Mouse (Mus musculus) heart, embryonic 16.5 days (tissue): ENCODE data around the gene Nek1. TPM values are rescaled to one million over a fixed set of nuclear protein-coding genes. Genes with fewer than 3 reads are reported as not detected.

Source experiments
- ATAC-seq: fragments of 200-750 bp; cut with Nextera tagmentation; replicated peaks from 2 replicates; pipeline ENCODE4 v1.8.0; 2017; ENCODE audit warnings: moderate number of reproducible peaks; ENCODE audit not compliant: insufficient read depth, low FRiP score; ENCODE audit errors: extremely low read depth
- H3K27ac ChIP-seq: fragments of 300-500 bp; sonication (generic); 2 replicates; pipeline ENCODE4 v1.5.1; 2014; ENCODE audit warnings: mild to moderate bottlenecking, low read length, control low read depth, moderate library complexity
- H3K27me3 ChIP-seq: fragments of 300-500 bp; sonication (generic); 2 replicates; pipeline ENCODE4 v1.6.1; 2014; ENCODE audit warnings: low read length, mixed read lengths; ENCODE audit not compliant: control insufficient read depth, insufficient read depth
- H3K36me3 ChIP-seq: fragments of 300-500 bp; sonication (generic); 2 replicates; pipeline ENCODE4 v1.6.1; 2014; ENCODE audit not compliant: control insufficient read depth, insufficient read depth
- H3K4me1 ChIP-seq: fragments of 300-500 bp; sonication (generic); 2 replicates; pipeline ENCODE4 v1.6.1; 2014; ENCODE audit warnings: low read length, mixed read lengths; ENCODE audit not compliant: control insufficient read depth, insufficient read depth
- H3K4me2 ChIP-seq: fragments of 300-500 bp; sonication (generic); 2 replicates; pipeline ENCODE4 v1.6.1; 2014; ENCODE audit warnings: low read depth, mild to moderate bottlenecking, control low read depth, low read length
- H3K4me3 ChIP-seq: fragments of 300-500 bp; sonication (generic); 2 replicates; pipeline ENCODE4 v1.5.1; 2014; ENCODE audit warnings: mild to moderate bottlenecking, control low read depth, low read length
- H3K9ac ChIP-seq: fragments of 300-500 bp; sonication (generic); 2 replicates; pipeline ENCODE4 v1.6.1; 2014; ENCODE audit warnings: low read length, control low read depth
- H3K9me3 ChIP-seq: fragments of 300-500 bp; sonication (generic); replicated peaks from 2 replicates; pipeline ENCODE4 v1.6.1; 2016; ENCODE audit warnings: low read length; ENCODE audit not compliant: control insufficient read depth
- WGBS: fragments of 180-500 bp; shearing (Covaris S2); extraction: QIAGEN DNeasy Blood & Tissue Kit; methylation state at CpG from one replicate; pipeline ENCODE4 v1.1.7; 2014; 5-methylcytosine and 5-hydroxymethylcytosine counted together
- polyA plus RNA-seq: library from polyadenylated mRNA; unstranded; fragments of >200 nt; fragmentation: Nextera tagmentation; extraction: Ambion mirVana; gene quantifications from 2 replicates; pipeline ENCODE4 v1.2.1, GENCODE M21; 2015

The Nek1 gene
- polyA plus RNA-seq, result 11.3 and 11.8 TPM in 2 replicates

- Histone ChIP-seq H3K4me2 (peak within 1 kb of the TSS; percentile 92), H3K9ac (peak within 1 kb of the TSS; percentile 91), H3K9me3 (no peaks in the 10 kb centered on the region), H3K36me3 (no peaks in the 10 kb centered on the region), H3K4me3 (peak within 1 kb of the TSS; percentile 96), H3K4me1 (peaks cover 8% of the 10 kb centered on the region), H3K27ac (peak within 1 kb of the TSS; percentile 97), H3K27me3 (no peaks in the 10 kb centered on the region)
- WGBS, result under 1% methylated on average over 57 of the region's 57 CpGs
- ATAC-seq, result peak; percentile 97
These were observed at the start of gene Nek1 for GRCm38 (mm10) chr8:60992910-60993638. TSS of gene Nek1 (plus strand) at chr8:60993195.

- Histone ChIP-seq H3K4me1 (peaks cover 15% of the 10 kb centered on the region), H3K9me3 (0 out of 2 replicates have a peak, but pooled peaks cover 2% of the 10 kb centered on the region), H3K27me3 (no peaks in the 10 kb centered on the region), H3K27ac (no peak overlapping the region), H3K4me3 (no peak overlapping the region), H3K9ac (no peak overlapping the region), H3K4me2 (no peak overlapping the region), H3K36me3 (no peaks in the 10 kb centered on the region)
- ATAC-seq, result no peak
These were observed 45.5 kb upstream of the Nek1 start for GRCm38 (mm10) chr8:60947503-60947902.

GRCm38 (mm10) chr8:60949859-60950258 is 43.1 kb upstream of the Nek1 start:
- Histone ChIP-seq H3K4me3 (no peak overlapping the region), H3K9me3 (no peaks in the 10 kb centered on the region), H3K27me3 (no peaks in the 10 kb centered on the region), H3K9ac (0 out of 2 replicates have a peak overlapping the region, but pooled peaks have one; percentile 30), H3K27ac (peak overlapping the region; percentile 56), H3K4me1 (peaks cover 17% of the 10 kb centered on the region), H3K4me2 (peak overlapping the region; percentile 46; the same call in 1 of the 2 replicates), H3K36me3 (no peaks in the 10 kb centered on the region)
- WGBS, result 40% methylated on average over 4 of the region's 4 CpGs
- ATAC-seq, result no peak

- no peak overlapping the region for H3K27ac ChIP-seq
- 72% methylated on average over 4 of the region's 4 CpGs for WGBS
- no peaks in the 10 kb centered on the region for H3K9me3 ChIP-seq
- H3K9ac ChIP-seq, result no peak overlapping the region
- H3K27me3 ChIP-seq, result no peaks in the 10 kb centered on the region
- no peak overlapping the region for H3K4me3 ChIP-seq
- ATAC-seq, result no peak
- no peak overlapping the region for H3K4me2 ChIP-seq
- peaks cover 17% of the 10 kb centered on the region for H3K4me1 ChIP-seq
- no peaks in the 10 kb centered on the region for H3K36me3 ChIP-seq
These were observed 41.7 kb upstream of the Nek1 start for GRCm38 (mm10) chr8:60951271-60951670.

GRCm38 (mm10) chr8:60951757-60952156 is 41.2 kb upstream of the Nek1 start:
- Histone ChIP-seq H3K4me1 (peaks cover 17% of the 10 kb centered on the region), H3K27me3 (no peaks in the 10 kb centered on the region), H3K9me3 (no peaks in the 10 kb centered on the region), H3K27ac (no peak overlapping the region), H3K36me3 (no peaks in the 10 kb centered on the region), H3K9ac (no peak overlapping the region), H3K4me3 (no peak overlapping the region), H3K4me2 (no peak overlapping the region)
- no peak for ATAC-seq
- 100% methylated on average over 1 of the region's 1 CpGs for WGBS

GRCm38 (mm10) chr8:60952803-60953202 is 40.2 kb upstream of the Nek1 start:
- H3K36me3 ChIP-seq, result no peaks in the 10 kb centered on the region
- no peaks in the 10 kb centered on the region for H3K27me3 ChIP-seq
- peaks cover 17% of the 10 kb centered on the region for H3K4me1 ChIP-seq
- no peak overlapping the region for H3K4me3 ChIP-seq
- H3K4me2 ChIP-seq, result peak overlapping the region; percentile 38
- no peak overlapping the region for H3K9ac ChIP-seq
- no peaks in the 10 kb centered on the region for H3K9me3 ChIP-seq
- no peak for ATAC-seq
- H3K27ac ChIP-seq, result no peak overlapping the region
- 60% methylated on average over 5 of the region's 5 CpGs for WGBS

- Histone ChIP-seq H3K9ac (peak overlapping the region; percentile 79), H3K9me3 (no peaks in the 10 kb centered on the region), H3K4me2 (peak overlapping the region; percentile 74), H3K36me3 (no peaks in the 10 kb centered on the region), H3K27me3 (no peaks in the 10 kb centered on the region), H3K27ac (peak overlapping the region; percentile 99), H3K4me3 (peak overlapping the region; percentile 67), H3K4me1 (peaks cover 17% of the 10 kb centered on the region)
- 10% methylated on average over 15 of the region's 15 CpGs for WGBS
- peak; percentile 96 for ATAC-seq
These were observed 38.5 kb upstream of the Nek1 start for GRCm38 (mm10) chr8:60954281-60955014.

- H3K36me3 ChIP-seq, result no peaks in the 10 kb centered on the region
- no peak overlapping the region for H3K27ac ChIP-seq
- H3K9ac ChIP-seq, result no peak overlapping the region
- no peaks in the 10 kb centered on the region for H3K9me3 ChIP-seq
- peaks cover 8% of the 10 kb centered on the region for H3K4me1 ChIP-seq
- H3K27me3 ChIP-seq, result no peaks in the 10 kb centered on the region
- WGBS, result 79% methylated on average over 7 of the region's 7 CpGs
- ATAC-seq, result no peak
- no peak overlapping the region for H3K4me3 ChIP-seq
- no peak overlapping the region for H3K4me2 ChIP-seq
These were observed 36.1 kb upstream of the Nek1 start for GRCm38 (mm10) chr8:60956847-60957246.

- Histone ChIP-seq H3K4me3 (no peak overlapping the region), H3K9me3 (no peaks in the 10 kb centered on the region), H3K4me1 (peaks cover 22% of the 10 kb centered on the region), H3K27me3 (no peaks in the 10 kb centered on the region), H3K9ac (no peak overlapping the region), H3K36me3 (no peaks in the 10 kb centered on the region), H3K27ac (no peak overlapping the region), H3K4me2 (no peak overlapping the region)
- WGBS, result 92% methylated on average over 3 of the region's 3 CpGs
- ATAC-seq, result no peak
These were observed 30.2 kb upstream of the Nek1 start for GRCm38 (mm10) chr8:60962763-60963162.
